Mouse (Mus musculus) megakaryocyte-erythroid progenitor cell, adult 5-6 weeks (primary cell): ENCODE data around the gene Klhl40. TPM values are rescaled to one million over a fixed set of nuclear protein-coding genes. Genes with fewer than 3 reads are reported as not detected.

ENCODE experiments used
- ATAC-seq: replicated peaks from 2 replicates; pipeline ENCODE4 v1.8.0; 2016; ENCODE audit warnings: mild to moderate bottlenecking, inconsistent platforms; ENCODE audit not compliant: severe bottlenecking, poor library complexity, low FRiP score, low TSS enrichment
- total RNA-seq, 2 experiments: library from RNA; stranded (forward) in 1 of 2; stranded (reverse) in 1 of 2; fragments of 200-1000, 215-1000 nt in 1 of 2; fragments of >200 nt in 1 of 2; fragmentation: Nextera tagmentation in 1 of 2; gene quantifications; 2 replicates each; pipeline ENCODE4 v1.2.3; 2014 to 2017

Klhl40 gene
- total RNA-seq, 2 experiments from 2014 or later: not detected

DNA sequence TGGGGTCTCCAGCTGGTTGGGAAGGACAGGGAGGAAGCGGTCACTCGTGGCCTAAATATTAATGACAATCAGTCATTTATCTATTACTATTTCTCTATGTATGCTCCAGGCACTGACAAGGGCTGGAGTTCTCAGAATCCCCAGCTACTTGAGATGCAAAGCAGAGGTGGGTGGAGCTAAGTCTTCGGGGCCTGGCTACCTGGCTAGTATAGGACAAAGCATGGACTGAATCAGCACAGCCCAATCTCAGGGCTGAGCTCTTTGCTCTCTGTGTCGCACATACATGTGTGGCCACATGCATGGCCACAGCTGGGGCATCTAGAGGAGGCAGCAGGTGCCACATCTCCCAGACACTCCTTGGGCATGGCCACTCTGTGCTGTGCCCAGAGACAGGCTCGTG is 43.4 kb downstream of the Klhl40 start:
- no peak for ATAC-seq

DNA sequence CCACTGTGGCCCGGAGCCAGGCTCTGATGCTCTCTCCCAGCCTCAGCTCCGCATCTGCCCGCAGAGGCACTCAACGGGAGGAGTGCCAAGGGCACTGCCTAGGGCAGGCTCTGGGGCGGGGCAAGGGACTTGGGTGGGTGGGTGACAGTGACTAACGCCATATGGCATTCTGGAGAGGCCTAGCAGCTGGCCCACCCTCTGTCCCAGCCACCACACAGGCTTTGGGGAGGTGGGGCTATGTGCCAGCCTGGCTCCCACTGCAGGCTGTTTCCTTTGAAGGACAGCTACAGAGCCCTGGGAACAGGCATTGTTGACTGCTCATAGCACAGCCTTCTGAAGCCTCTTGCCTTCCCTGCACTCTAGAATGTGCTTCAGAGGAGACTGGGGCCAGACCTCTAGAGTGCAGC is 45.2 kb downstream of the Klhl40 start:
- ATAC-seq: no peak

DNA sequence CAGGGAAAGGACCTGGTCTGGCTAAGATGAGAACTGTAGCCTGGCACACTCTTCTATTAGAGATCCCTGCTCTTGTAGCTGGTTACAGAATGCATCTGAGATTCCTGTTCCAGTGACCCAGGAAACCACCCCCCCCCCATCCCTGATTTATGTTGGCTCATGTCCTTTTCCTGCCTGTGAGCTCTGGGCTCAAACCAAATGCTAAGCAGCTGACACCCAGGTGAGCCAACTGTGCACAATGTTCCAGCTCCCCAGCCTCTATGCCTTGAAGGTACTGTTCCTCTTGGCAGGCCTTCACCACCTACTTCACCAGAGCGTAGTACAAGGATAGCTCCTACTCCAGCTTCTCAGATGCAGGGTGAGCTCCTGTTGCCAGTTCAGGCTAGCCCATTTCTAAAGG is 45.6 kb downstream of the Klhl40 start:
- ATAC-seq: no peak

DNA sequence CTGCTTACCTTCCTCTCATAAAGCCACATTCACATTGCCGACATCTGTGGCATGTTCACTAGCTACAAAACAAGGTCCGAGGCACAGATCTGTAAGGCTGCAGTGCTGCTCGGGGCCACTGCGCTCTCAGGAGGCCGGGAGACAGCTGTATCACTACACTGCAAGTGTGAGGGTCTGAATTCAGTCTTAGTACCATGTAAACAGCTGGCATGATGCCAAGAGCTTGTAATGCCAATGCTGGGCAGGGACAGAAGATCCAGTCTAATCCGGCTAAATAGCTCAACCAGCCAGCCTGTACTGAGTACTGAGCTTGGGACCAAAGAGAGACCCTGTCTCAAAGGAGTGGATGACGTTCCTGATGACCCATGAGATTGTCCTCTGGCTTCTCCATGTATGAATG is 46.6 kb downstream of the Klhl40 start:
- ATAC-seq: no peak

DNA sequence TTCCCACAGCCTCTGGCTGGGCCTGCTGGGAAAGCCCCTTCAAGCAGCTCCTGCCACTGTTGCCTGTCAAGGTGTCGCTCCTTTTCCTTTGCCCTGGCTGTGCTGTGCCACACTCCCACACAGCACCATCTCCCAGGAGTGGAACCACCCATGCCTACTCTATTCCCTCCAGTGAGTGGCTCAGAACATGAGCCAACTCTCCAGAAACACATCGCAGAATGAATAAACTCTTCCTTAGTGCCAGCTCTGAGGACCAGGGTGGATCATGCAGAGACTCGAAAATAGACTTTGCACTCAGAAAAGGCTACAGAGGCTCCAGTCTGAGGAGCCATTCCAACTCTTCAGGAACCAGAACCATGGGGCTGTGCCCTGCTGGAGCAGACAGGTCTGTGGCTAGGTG is 48.9 kb downstream of the Klhl40 start:
- no peak for ATAC-seq

DNA sequence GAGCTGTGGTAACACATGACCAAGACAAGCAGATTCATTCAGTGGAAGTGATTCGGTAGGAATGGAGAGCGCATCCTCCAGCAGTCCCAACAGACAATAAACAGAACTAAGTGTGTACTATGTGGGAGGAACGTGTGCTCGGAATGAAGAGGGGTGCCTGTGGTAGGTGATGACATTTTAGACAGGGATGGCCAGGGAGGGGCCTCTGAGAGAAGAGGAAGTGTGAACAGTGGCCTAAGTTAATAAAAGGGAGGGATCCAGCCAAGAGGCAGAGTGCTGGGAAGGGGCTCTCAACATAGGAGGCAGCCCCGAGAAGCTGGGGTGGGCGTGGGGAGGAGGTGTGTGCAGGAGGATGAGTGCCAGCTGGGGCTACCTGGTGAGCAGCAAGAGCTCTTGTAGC is 50.9 kb downstream of the Klhl40 start:
- no peak for ATAC-seq

DNA sequence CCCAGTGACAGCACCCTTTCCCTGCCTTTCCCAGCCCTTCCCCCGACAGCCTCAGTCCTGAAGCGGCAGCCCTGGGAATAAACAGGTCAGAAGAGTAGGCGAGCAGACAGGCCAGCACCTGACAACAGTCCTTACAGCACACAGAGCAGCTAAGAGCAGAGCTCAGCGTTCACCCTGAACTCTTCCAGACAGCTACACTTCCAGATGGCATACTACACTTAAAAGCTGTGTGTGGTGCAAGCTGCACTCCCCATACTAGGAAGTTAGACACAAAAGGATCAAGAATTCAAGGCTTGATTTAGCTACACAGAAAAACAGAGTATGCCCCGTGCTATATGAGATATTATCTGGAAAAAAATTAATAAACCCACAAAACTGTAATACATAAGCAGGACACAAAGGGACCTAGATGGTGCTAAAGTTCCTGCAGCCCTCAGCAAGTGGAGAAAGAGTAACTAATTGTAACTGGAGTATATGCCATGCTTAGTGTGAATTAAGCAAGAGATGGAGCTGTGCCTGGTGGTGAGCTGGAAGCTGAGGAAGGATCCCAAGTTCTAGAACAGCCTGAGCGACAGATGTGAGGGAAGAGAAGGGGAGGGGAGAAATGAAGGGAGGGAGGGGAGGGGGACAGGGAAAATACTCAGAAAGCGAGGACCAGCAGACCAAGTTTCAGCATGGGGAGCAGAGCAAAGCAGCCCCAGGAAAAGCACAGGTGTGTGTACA is 52.0 kb downstream of the Klhl40 start:
- no peak for ATAC-seq

DNA sequence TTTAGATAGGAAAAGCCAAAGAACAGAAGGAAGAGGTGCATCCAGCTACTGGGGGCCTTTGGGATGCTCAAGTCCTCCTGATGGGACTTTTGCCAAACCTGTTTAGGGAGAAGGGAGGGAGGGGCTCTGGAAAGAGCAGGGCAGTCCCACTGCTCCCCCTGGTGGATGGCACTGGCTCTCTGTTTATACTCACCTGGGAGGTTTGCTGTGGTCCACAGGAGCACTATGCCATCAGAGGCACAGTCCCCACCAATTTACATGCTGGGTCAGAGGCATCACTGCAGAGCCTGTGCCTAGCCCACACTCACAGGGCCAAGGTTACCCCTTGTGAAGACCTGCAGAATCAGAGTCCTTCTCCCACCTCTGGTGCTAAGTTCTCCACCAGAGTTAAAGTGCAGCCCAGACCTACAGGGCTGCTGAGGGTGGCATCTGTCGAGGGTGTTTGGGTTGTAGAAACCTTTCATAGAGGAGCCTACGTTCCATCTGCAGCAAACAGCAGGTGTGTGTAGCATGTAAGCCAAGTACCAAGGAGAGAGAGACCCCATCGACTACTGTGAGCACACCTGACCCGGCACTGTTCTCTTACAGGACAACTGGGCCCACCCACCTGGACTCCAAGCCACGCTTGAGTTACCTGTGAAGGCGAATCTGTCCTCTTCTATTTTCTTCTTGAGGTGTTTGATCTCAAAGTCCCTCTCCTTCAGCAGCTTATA is 53.0 kb downstream of the Klhl40 start:
- peak; percentile 58 for ATAC-seq

DNA sequence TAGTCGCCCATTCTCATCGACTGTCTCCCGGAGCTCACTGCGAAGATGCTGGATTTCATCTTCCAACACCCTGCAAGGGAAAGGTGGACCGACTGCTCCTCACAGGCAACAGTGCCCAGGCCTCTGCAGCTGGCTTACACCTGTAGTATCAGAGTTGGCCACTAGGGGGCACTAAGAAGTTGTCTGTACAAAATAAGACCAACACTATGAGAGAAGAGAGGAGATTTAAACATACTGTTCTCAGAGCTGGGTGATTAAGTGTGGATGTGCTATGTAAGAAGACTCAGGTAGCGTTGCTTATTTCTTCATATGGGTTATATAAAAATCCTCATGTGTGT is 53.5 kb downstream of the Klhl40 start:
- peak; percentile 65; the same call in 1 of the 2 replicates for ATAC-seq

Other genes with a start within 250 kb of the Klhl40 start
- gene Lyzl4, start 135.5 kb upstream of the Klhl40 start, total RNA-seq (2014; fragmentation: Nextera tagmentation): not detected in 2 replicates
- not detected in 2 replicates for gene Lyzl4, start 135.5 kb upstream of the Klhl40 start, total RNA-seq (2017)
- gene Vipr1, start 134.9 kb upstream of the Klhl40 start, total RNA-seq (2014; fragmentation: Nextera tagmentation): not detected in 2 replicates
- gene Vipr1, start 134.9 kb upstream of the Klhl40 start, total RNA-seq (2017): not detected in 2 replicates
- gene Sec22c, start 72.1 kb upstream of the Klhl40 start, total RNA-seq (2014; fragmentation: Nextera tagmentation): 9.4 and 10.9 TPM in 2 replicates
- gene Sec22c, start 72.1 kb upstream of the Klhl40 start, total RNA-seq (2017): 1.9 and 3.1 TPM in 2 replicates
- gene Ss18l2, start 67.3 kb upstream of the Klhl40 start, total RNA-seq (2014; fragmentation: Nextera tagmentation): 57.8 and 77.0 TPM in 2 replicates
- gene Ss18l2, start 67.3 kb upstream of the Klhl40 start, total RNA-seq (2017): 47.8 and 54.4 TPM in 2 replicates
- 161 and 173 TPM in 2 replicates for gene Nktr, start 58.4 kb upstream of the Klhl40 start, total RNA-seq (2014; fragmentation: Nextera tagmentation)
- 132 and 146 TPM in 2 replicates for gene Nktr, start 58.4 kb upstream of the Klhl40 start, total RNA-seq (2017)
- gene Zfp651, start 18.3 kb upstream of the Klhl40 start, total RNA-seq (2014; fragmentation: Nextera tagmentation): not detected in 2 replicates
- not detected in 2 replicates for gene Zfp651, start 18.3 kb upstream of the Klhl40 start, total RNA-seq (2017)
- not detected in 2 replicates for gene Hhatl, start 14.9 kb downstream of the Klhl40 start, total RNA-seq (2014; fragmentation: Nextera tagmentation)
- not detected in 2 replicates for gene Hhatl, start 14.9 kb downstream of the Klhl40 start, total RNA-seq (2017)
- not detected in 2 replicates for gene Ccdc13, start 61.9 kb downstream of the Klhl40 start, total RNA-seq (2014; fragmentation: Nextera tagmentation)
- not detected in 2 replicates for gene Ccdc13, start 61.9 kb downstream of the Klhl40 start, total RNA-seq (2017)
- 119 and 156 TPM in 2 replicates for gene Higd1a, start 80.8 kb downstream of the Klhl40 start, total RNA-seq (2014; fragmentation: Nextera tagmentation)
- gene Higd1a, start 80.8 kb downstream of the Klhl40 start, total RNA-seq (2017): 28.6 and 33.5 TPM in 2 replicates
- gene Ackr2, start 120.7 kb downstream of the Klhl40 start, total RNA-seq (2014; fragmentation: Nextera tagmentation): not detected in 2 replicates
- gene Ackr2, start 120.7 kb downstream of the Klhl40 start, total RNA-seq (2017): not detected in 2 replicates
- gene Cyp8b1, start 138.7 kb downstream of the Klhl40 start, total RNA-seq (2014; fragmentation: Nextera tagmentation): not detected in 2 replicates
- gene Cyp8b1, start 138.7 kb downstream of the Klhl40 start, total RNA-seq (2017): not detected in 2 replicates
- not detected in 2 replicates for gene Fam198a, start 173.4 kb downstream of the Klhl40 start, total RNA-seq (2014; fragmentation: Nextera tagmentation)
- 1.3 TPM in 1 of 2 replicates, not detected in the other for gene Fam198a, start 173.4 kb downstream of the Klhl40 start, total RNA-seq (2017)
- 2.2 and 2.6 TPM in 2 replicates for gene Pomgnt2, start 219.5 kb downstream of the Klhl40 start, total RNA-seq (2014; fragmentation: Nextera tagmentation)
- gene Pomgnt2, start 219.5 kb downstream of the Klhl40 start, total RNA-seq (2017): 3.8 and 4.3 TPM in 2 replicates